Mouse (Mus musculus) liver, adult 2 months (tissue): ENCODE measurements around the gene Lima1.

Source experiments
- CTCF ChIP-seq: fragments of 200-500 bp; IDR thresholded peaks from 2 replicates; pipeline ENCODE4 v1.5.1; 2011; ENCODE audit warnings: low read depth, low read length, control low read depth
- POLR2A ChIP-seq: fragments of 200-500 bp; IDR thresholded peaks from 2 replicates; pipeline ENCODE4 v1.6.1; 2011; ENCODE audit warnings: low read length, control low read depth; ENCODE audit not compliant: insufficient read depth; ENCODE audit errors: extremely low read depth

GRCm38 (mm10) chr15:99866450-99867221 is 8.6 kb downstream of the Lima1 start:
- TF ChIP-seq CTCF = no peak
- TF ChIP-seq POLR2A = no peak
